10 mouse cellular contexts compared by ENCODE assay signal in genomic region chr8:123181391-123181790, GRCm38 (mm10). TPM values are rescaled to one million over a fixed set of nuclear protein-coding genes. Genes with fewer than 3 reads are reported as not detected.
DNase-seq lines count a peak whose midpoint lies in the region; ATAC-seq lines count a peak whose summit lies in the region.
"Had no signal": no experiment of that assay in that cellular context is flagged by ENCODE, and none has a peak within 500 bp of the region (broad histone marks: within the 10 kb centered on the region; RNA-seq: fewer than 3 reads in every experiment).

No protein-coding gene starts in this region.

- DNase-seq in lung, postnatal 14 days, result peak; percentile 27
- DNase-seq in lung, postnatal 4 days, result no peak
- peak; percentile 84 for DNase-seq in embryo, embryonic 10.5 days (ENCODE audit: low spot score)
- peak; percentile 50 for DNase-seq in heart, postnatal 4 days
- peak; percentile 83 for DNase-seq in skeletal muscle tissue, adult 2 months (ENCODE audit: low read depth, low spot score)
- DNase-seq in left cerebral cortex, postnatal 25 days (ENCODE audit: low spot score in 2 of 2), result no peak
- no peak for DNase-seq in layer of hippocampus, postnatal 10 days (ENCODE audit: low spot score in 2 of 2)

- intact Hi-C loops in left cerebral cortex, postnatal 25 days (cut with DNase I), result no loop called here

- ATAC-seq in megakaryocyte-erythroid progenitor cell, adult 5-6 weeks (replicated peaks; ENCODE audit: low FRiP score, low TSS enrichment, poor library complexity, severe bottlenecking), result no peak
- ATAC-seq: Patski had no signal

RNA-seq across cellular contexts. Expression of gene Dpep1, which starts 4.7 kb away (rescaled TPM):
- 10 to 100 TPM in 1 of 2 experiments, 1 to 10 TPM in 1; 7.5 to 11.6 TPM for total RNA-seq in heart, postnatal 4 days (2021)
- not detected in 2 replicates for total RNA-seq in megakaryocyte-erythroid progenitor cell, adult 5-6 weeks (2014; fragmentation: Nextera tagmentation)
- not detected in 2 replicates for total RNA-seq in megakaryocyte-erythroid progenitor cell, adult 5-6 weeks (2017)
- total RNA-seq in left cerebral cortex, postnatal 25 days (2021), result not detected
- total RNA-seq in layer of hippocampus, postnatal 10 days (2021), result under 1 TPM; 0.25 to 0.41 TPM
- total RNA-seq: common myeloid progenitor, adult 5-6 weeks had no signal

RNA-seq across cellular contexts. Expression of gene Sult5a1, which starts 23.3 kb away (rescaled TPM):
- 1 to 10 TPM; 1.3 to 1.6 TPM for total RNA-seq in heart, postnatal 4 days (2021)
- not detected in 2 replicates for total RNA-seq in megakaryocyte-erythroid progenitor cell, adult 5-6 weeks (2014; fragmentation: Nextera tagmentation)
- total RNA-seq in megakaryocyte-erythroid progenitor cell, adult 5-6 weeks (2017), result not detected in 2 replicates
- not detected for total RNA-seq in left cerebral cortex, postnatal 25 days (2021)
- 1 to 10 TPM in 1 of 2 experiments, under 1 TPM in 1; 0.80 to 1.1 TPM for total RNA-seq in layer of hippocampus, postnatal 10 days (2021)
- total RNA-seq: common myeloid progenitor, adult 5-6 weeks had no signal

RNA-seq across cellular contexts. Expression of gene Chmp1a, which starts 31.2 kb away (rescaled TPM):
- 10 to 100 TPM; 59.6 to 60.3 TPM for total RNA-seq in heart, postnatal 4 days (2021)
- 44.4 and 57.1 TPM in 2 replicates for total RNA-seq in megakaryocyte-erythroid progenitor cell, adult 5-6 weeks (2014; fragmentation: Nextera tagmentation)
- 25.8 and 34.0 TPM in 2 replicates for total RNA-seq in megakaryocyte-erythroid progenitor cell, adult 5-6 weeks (2017)
- 10 to 100 TPM; 89.9 to 92.8 TPM for total RNA-seq in left cerebral cortex, postnatal 25 days (2021)
- 100 to 1,000 TPM; 120 to 143 TPM for total RNA-seq in layer of hippocampus, postnatal 10 days (2021)

RNA-seq across cellular contexts. Expression of gene Spata33, which starts 31.2 kb away (rescaled TPM):
- total RNA-seq in heart, postnatal 4 days (2021), result 10 to 100 TPM; 20.9 to 22.2 TPM
- total RNA-seq in megakaryocyte-erythroid progenitor cell, adult 5-6 weeks (2014; fragmentation: Nextera tagmentation), result 0.59 and 1.8 TPM in 2 replicates
- total RNA-seq in megakaryocyte-erythroid progenitor cell, adult 5-6 weeks (2017), result 0.66 and 1.1 TPM in 2 replicates
- total RNA-seq in left cerebral cortex, postnatal 25 days (2021), result 1 to 10 TPM; 7.3 to 8.5 TPM
- 1 to 10 TPM; 7.7 to 9.8 TPM for total RNA-seq in layer of hippocampus, postnatal 10 days (2021)

RNA-seq across cellular contexts. Expression of gene Cdk10, which starts 43.3 kb away (rescaled TPM):
- total RNA-seq in heart, postnatal 4 days (2021), result 10 to 100 TPM; 33.6 to 38.4 TPM
- total RNA-seq in megakaryocyte-erythroid progenitor cell, adult 5-6 weeks (2014; fragmentation: Nextera tagmentation), result 45.0 and 57.8 TPM in 2 replicates
- 33.7 and 35.4 TPM in 2 replicates for total RNA-seq in megakaryocyte-erythroid progenitor cell, adult 5-6 weeks (2017)
- 10 to 100 TPM; 83.4 to 88.0 TPM for total RNA-seq in left cerebral cortex, postnatal 25 days (2021)
- 10 to 100 TPM; 70.3 to 80.8 TPM for total RNA-seq in layer of hippocampus, postnatal 10 days (2021)

Comparison
In these comparisons a context has a peak if more than half of its experiments do, and no peak if none do; other contexts are left out.
1. DNase-seq: peak in lung, postnatal 14 days (single experiment), embryo, embryonic 10.5 days (single experiment), heart, postnatal 4 days (single experiment) and skeletal muscle tissue, adult 2 months (single experiment); none in lung, postnatal 4 days (0 of 2), left cerebral cortex, postnatal 25 days (0 of 2) and layer of hippocampus, postnatal 10 days (0 of 2).
2. RNA of gene Dpep1, which starts 4.7 kb away (total RNA-seq): 7.5 to 11.6 TPM in heart, postnatal 4 days; 0.25 to 0.41 TPM in layer of hippocampus, postnatal 10 days, not detected in megakaryocyte-erythroid progenitor cell, adult 5-6 weeks and not detected in left cerebral cortex, postnatal 25 days; every median in the first group is over 4 times any median in the second.